Mouse (Mus musculus): ENCODE results near the gene Apoc2. TPM values are rescaled to one million over a fixed set of nuclear protein-coding genes. Genes with fewer than 3 reads are reported as not detected.

Apoc2 gene
- polyA plus RNA-seq, 1 experiment from 2014 or later = 1.3 TPM

DNA sequence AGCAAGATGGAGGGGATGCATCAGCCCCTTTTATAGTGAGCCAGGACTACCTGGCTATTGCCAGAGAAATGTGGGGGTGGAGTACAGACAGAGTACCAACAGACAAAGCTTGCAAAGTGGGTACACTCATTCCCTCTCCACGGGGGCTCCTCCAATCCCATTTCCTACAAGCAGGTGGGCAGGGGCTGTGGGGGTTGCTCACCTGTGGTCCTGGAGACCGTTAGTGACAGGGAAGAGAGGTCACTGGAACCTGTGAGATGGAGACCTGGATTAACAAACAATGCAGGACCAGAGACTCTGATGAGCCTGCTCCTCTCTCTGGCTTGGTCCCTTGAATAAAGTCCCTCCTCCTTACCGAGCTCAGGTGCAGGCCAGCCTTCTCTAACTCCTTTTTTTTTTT, 50.0 kb downstream of the Apoc2 start:
- no peak overlapping the region for H3K9ac ChIP-seq
- H3K4me2 ChIP-seq (replicated peaks) = peak overlapping the region; percentile 96; the same call in 1 of the 2 replicates

GRCm38 (mm10) chr7:19623433-19623832, 54.3 kb downstream of the Apoc2 start:
- 67% methylated on average over 2 of the region's 2 CpGs for WGBS
- no peak overlapping the region for H3K4me2 ChIP-seq (replicated peaks)
- no peaks in the 10 kb centered on the region for H3K9me3 ChIP-seq (replicated peaks)
- H3K27ac ChIP-seq (replicated peaks) = no peak overlapping the region
- H3K36me3 ChIP-seq = no peaks in the 10 kb centered on the region
- peaks cover 6% of the 10 kb centered on the region for H3K4me1 ChIP-seq
- no peak overlapping the region for H3K9ac ChIP-seq
- no peak overlapping the region for H3K4me3 ChIP-seq (replicated peaks)
- ATAC-seq (ENCODE audit: insufficient number of reproducible peaks, low FRiP score, low TSS enrichment, low read depth) = no peak
- no peaks in the 10 kb centered on the region for H3K27me3 ChIP-seq

More for the DNA sequence above, 50.0 kb downstream of the Apoc2 start:
- H3K27me3 ChIP-seq = no peaks in the 10 kb centered on the region
- H3K36me3 ChIP-seq = peaks cover 13% of the 10 kb centered on the region; the same call in 1 of the 2 replicates
- peaks cover 5% of the 10 kb centered on the region; the same call in 1 of the 2 replicates for H3K4me1 ChIP-seq
- no peaks in the 10 kb centered on the region for H3K9me3 ChIP-seq (replicated peaks)
- WGBS = 69% methylated on average over 3 of the region's 3 CpGs
- H3K4me3 ChIP-seq (replicated peaks) = peak overlapping the region; percentile 71
- no peak overlapping the region for H3K27ac ChIP-seq (replicated peaks)
- no peak for ATAC-seq (ENCODE audit: insufficient number of reproducible peaks, low FRiP score, low TSS enrichment, low read depth)

DNA sequence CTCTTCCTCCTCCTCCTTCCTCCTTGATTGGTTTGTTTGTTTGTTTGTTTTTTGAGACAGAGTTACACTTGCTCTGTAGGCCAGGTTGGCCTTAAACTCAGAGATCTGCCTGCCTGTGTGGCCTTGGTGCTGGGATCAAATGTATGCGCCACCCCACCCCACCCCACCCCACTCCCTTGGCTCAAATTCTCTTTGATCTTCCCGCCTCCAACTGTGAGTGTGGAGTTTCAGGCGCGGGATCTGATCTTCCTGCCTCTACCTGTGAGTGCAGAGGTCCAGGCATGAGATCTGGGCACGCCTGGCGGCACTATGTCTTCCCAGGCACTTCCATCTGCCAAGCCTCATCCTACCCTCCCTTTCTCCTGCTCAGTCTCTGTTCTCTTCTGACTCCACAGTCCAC, 55.5 kb downstream of the Apoc2 start:
- Histone ChIP-seq H3K4me1 (peaks cover 6% of the 10 kb centered on the region), H3K9me3 (replicated peaks) (no peaks in the 10 kb centered on the region), H3K27ac (replicated peaks) (no peak overlapping the region), H3K9ac (no peak overlapping the region), H3K36me3 (no peaks in the 10 kb centered on the region), H3K4me2 (replicated peaks) (no peak overlapping the region), H3K27me3 (no peaks in the 10 kb centered on the region), H3K4me3 (replicated peaks) (no peak overlapping the region)
- ATAC-seq (ENCODE audit: insufficient number of reproducible peaks, low FRiP score, low TSS enrichment, low read depth) = no peak
- WGBS = 25% methylated on average over 6 of the region's 6 CpGs

Other genes with a start within 250 kb of the Apoc2 start
- 11.8 and 14.4 TPM in 2 replicates for gene Mark4, start 219.1 kb downstream of the Apoc2 start, polyA plus RNA-seq (2015; fragmentation: Nextera tagmentation; extraction: Ambion mirVana)
- 1.2 and 1.4 TPM in 2 replicates for gene Exoc3l2, start 214.6 kb downstream of the Apoc2 start, polyA plus RNA-seq (2015; fragmentation: Nextera tagmentation; extraction: Ambion mirVana)
- gene Bloc1s3, start 169.6 kb downstream of the Apoc2 start, polyA plus RNA-seq (2015; fragmentation: Nextera tagmentation; extraction: Ambion mirVana) = 2.4 and 2.8 TPM in 2 replicates
- gene Trappc6a, start 169.5 kb downstream of the Apoc2 start, polyA plus RNA-seq (2015; fragmentation: Nextera tagmentation; extraction: Ambion mirVana) = 89.5 and 101 TPM in 2 replicates
- gene Nkpd1, start 160.1 kb downstream of the Apoc2 start, polyA plus RNA-seq (2015; fragmentation: Nextera tagmentation; extraction: Ambion mirVana) = 3.1 and 3.3 TPM in 2 replicates
- gene Ppp1r37, start 114.9 kb downstream of the Apoc2 start, polyA plus RNA-seq (2015; fragmentation: Nextera tagmentation; extraction: Ambion mirVana) = 31.4 and 36.0 TPM in 2 replicates
- gene Zfp296, start 100.7 kb downstream of the Apoc2 start, polyA plus RNA-seq (2015; fragmentation: Nextera tagmentation; extraction: Ambion mirVana) = 1.5 and 2.2 TPM in 2 replicates
- gene Gemin7, start 100.3 kb downstream of the Apoc2 start, polyA plus RNA-seq (2015; fragmentation: Nextera tagmentation; extraction: Ambion mirVana) = 149 and 162 TPM in 2 replicates
- 58.3 and 66.1 TPM in 2 replicates for gene Clasrp, start 73.5 kb downstream of the Apoc2 start, polyA plus RNA-seq (2015; fragmentation: Nextera tagmentation; extraction: Ambion mirVana)
- gene Relb, start 48.5 kb downstream of the Apoc2 start, polyA plus RNA-seq (2015; fragmentation: Nextera tagmentation; extraction: Ambion mirVana) = 14.0 and 15.8 TPM in 2 replicates
- 78.0 and 89.1 TPM in 2 replicates for gene Clptm1, start 12.9 kb downstream of the Apoc2 start, polyA plus RNA-seq (2015; fragmentation: Nextera tagmentation; extraction: Ambion mirVana)
- not detected in 2 replicates for gene Gm44805, start 3.5 kb upstream of the Apoc2 start, polyA plus RNA-seq (2015; fragmentation: Nextera tagmentation; extraction: Ambion mirVana)
- 0.16 TPM in 1 of 2 replicates, not detected in the other for gene Apoc4, start 3.5 kb upstream of the Apoc2 start, polyA plus RNA-seq (2015; fragmentation: Nextera tagmentation; extraction: Ambion mirVana)
- 38.9 and 45.8 TPM in 2 replicates for gene Apoc1, start 14.7 kb upstream of the Apoc2 start, polyA plus RNA-seq (2015; fragmentation: Nextera tagmentation; extraction: Ambion mirVana)
- 442 and 474 TPM in 2 replicates for gene Apoe, start 21.2 kb upstream of the Apoc2 start, polyA plus RNA-seq (2015; fragmentation: Nextera tagmentation; extraction: Ambion mirVana)
- gene Tomm40, start 37.5 kb upstream of the Apoc2 start, polyA plus RNA-seq (2015; fragmentation: Nextera tagmentation; extraction: Ambion mirVana) = 146 and 148 TPM in 2 replicates
- 79.6 and 86.6 TPM in 2 replicates for gene Nectin2, start 72.5 kb upstream of the Apoc2 start, polyA plus RNA-seq (2015; fragmentation: Nextera tagmentation; extraction: Ambion mirVana)
- 158 and 163 TPM in 2 replicates for gene Bcam, start 93.1 kb upstream of the Apoc2 start, polyA plus RNA-seq (2015; fragmentation: Nextera tagmentation; extraction: Ambion mirVana)
- gene Cblc, start 118.9 kb upstream of the Apoc2 start, polyA plus RNA-seq (2015; fragmentation: Nextera tagmentation; extraction: Ambion mirVana) = 13.2 and 17.2 TPM in 2 replicates
- gene Bcl3, start 144.8 kb upstream of the Apoc2 start, polyA plus RNA-seq (2015; fragmentation: Nextera tagmentation; extraction: Ambion mirVana) = 4.7 and 6.9 TPM in 2 replicates
- gene Gm19345, start 174.1 kb upstream of the Apoc2 start, polyA plus RNA-seq (2015; fragmentation: Nextera tagmentation; extraction: Ambion mirVana) = 0.59 TPM in 1 of 2 replicates, not detected in the other
- not detected in 2 replicates for gene Ceacam16, start 183.4 kb upstream of the Apoc2 start, polyA plus RNA-seq (2015; fragmentation: Nextera tagmentation; extraction: Ambion mirVana)
- gene Ceacam19, start 210.0 kb upstream of the Apoc2 start, polyA plus RNA-seq (2015; fragmentation: Nextera tagmentation; extraction: Ambion mirVana) = 4.1 and 5.5 TPM in 2 replicates
- 13.2 and 14.1 TPM in 2 replicates for gene Pvr, start 243.2 kb upstream of the Apoc2 start, polyA plus RNA-seq (2015; fragmentation: Nextera tagmentation; extraction: Ambion mirVana)